Mouse (Mus musculus) cerebellum, adult 8-10 months (tissue): ENCODE data around the gene Wbp11.

Experiments
- DNase-seq: peaks from one replicate; pipeline ENCODE4 v3.0.0; 2022

Wbp11 gene

GRCm38 (mm10) chr6:136827881-136828561, at the start of gene Wbp11:
TSS of gene Wbp11 (minus strand) at chr6:136828233.
- DNase-seq = peak; percentile 93

- no peak for DNase-seq
Measured at GRCm38 (mm10) chr6:136875670-136876069, 47.6 kb upstream of the Wbp11 start, which contains the start of gene Mgp. TSS of gene Mgp (minus strand) at chr6:136875823.

- DNase-seq = no peak
Measured at GRCm38 (mm10) chr6:136874599-136874998, 46.6 kb upstream of the Wbp11 start.

GRCm38 (mm10) chr6:136868921-136869320, 40.9 kb upstream of the Wbp11 start:
- no peak for DNase-seq

DNA sequence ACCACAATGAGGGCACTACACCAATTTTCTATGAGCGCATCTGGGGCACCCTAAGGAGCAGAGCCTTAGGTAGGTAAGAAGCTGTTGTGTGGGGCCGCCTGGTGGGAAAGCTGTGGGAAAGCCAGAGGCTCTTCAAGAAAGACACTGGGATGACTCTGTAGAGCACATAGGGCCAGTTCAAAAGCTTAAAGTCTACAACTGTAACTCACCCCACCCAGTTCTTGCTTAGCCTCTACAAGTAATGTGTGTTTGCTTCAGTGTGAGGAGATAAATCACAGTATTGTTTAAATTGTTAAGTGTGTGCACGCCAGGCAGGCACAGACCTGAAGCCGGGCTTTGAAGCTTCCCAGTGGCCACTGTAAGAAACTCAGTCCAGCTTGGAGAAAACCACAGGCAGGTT, 38.1 kb upstream of the Wbp11 start:
- DNase-seq = no peak

DNA sequence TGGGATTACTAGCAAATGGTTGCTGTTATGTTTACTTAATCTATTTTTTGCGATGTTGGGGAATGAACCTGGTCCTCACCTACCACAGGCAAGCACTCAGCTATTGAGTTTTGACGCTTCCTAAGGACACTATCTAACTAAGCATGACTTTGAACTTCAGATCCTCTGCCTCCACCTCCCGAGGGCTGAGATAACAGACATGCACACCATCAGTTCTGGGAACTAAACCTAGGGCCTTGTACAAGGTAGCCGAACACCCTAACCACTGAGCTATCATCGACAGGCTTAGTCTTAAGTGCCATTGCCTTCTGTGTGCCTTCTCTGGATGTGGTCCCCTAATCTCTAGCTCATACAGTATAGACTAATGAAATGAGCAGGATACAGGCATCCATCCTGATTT, 37.3 kb upstream of the Wbp11 start:
- DNase-seq = no peak

DNA sequence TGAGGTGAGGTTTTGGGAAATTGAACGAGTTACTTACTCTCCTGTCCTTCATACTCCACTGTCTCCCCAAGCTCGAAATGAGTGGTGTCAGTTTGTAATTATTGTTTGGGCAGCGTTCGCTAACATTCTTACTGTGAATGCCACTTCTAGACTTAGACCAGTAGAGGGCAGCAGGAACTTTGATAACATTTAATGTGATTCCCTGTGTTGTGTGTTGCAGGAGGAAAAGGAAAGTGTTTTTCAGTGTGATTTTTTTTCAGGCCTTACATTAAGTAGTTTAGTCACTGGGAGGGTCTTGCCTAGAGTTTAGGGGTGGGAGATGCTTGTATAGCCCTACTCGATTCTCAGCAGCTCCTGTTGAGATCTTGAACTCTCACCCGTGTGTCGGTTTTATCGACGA, 33.0 kb upstream of the Wbp11 start:
- peak; percentile 3 for DNase-seq

DNA sequence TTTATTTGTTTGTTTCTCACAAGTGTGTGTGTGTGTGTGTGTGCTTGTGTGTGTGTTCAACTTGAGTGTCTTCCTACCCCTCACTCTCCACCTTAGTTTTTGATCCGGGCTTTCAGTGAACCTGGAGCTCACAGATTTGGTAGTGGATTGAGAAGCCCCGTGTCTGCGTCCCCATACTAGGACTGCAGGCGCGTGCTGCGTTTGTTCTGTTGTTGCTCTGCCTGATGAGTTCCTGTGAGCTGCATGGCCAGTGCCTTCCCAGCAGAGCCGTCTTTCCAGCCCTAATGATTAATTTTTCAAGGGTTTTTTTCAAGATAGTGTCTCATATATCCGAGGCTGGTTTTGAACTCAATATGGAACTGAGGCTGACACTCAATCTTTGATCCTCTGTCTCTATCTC, 30.4 kb upstream of the Wbp11 start:
- no peak for DNase-seq

DNA sequence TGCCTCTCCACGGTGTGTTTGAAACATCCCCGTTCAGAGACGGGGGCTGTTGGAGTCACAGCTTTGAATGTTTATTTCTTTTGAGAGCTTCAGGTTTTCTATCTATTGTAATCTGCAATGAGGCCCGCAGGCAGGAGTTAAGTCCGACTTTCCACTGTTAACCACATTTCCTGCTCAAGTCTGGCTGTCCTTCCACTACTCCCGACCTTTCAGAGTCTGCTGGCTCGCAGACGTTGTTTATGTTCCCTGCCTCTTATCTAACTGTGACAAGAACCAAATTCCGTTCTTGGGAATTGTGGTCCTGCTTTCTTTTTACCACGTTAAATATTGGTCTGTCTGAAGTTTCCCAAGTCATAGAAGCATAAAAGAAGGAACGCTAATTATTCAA, 29.8 kb upstream of the Wbp11 start:
- no peak for DNase-seq

DNA sequence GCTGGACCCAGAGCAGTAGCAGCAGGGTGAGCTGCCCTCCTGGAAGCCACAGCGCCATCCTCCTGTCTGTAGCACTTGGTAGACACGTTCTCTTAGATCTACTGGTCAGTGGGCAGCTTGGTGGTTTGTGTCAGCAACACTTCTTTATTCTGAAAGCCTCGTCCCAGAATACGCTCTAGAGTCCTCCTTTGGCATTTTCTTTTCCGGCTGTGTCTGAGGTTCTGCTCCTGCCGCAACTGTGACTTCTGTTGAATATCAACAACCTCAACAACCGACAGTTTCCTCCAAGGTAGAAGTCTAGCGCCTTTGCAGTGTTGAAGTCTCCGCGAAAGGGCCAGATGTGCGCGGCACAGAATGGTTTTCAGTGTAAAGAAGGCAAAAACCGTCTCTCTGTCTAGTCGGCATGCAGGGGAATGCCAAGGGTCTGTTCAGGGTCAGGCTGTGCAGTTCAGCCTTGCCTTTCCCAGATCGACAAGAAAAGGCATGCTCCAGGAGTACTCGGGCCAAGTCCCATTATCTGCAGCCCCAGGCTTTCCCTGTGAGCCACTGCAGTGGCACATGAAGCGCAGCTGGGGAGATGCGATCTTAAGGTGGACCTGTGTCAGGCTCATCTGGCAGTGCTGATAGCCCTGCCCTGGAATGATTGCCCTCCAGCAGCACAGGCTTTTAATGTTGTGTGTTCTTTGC, 29.3 kb upstream of the Wbp11 start, which contains the start of gene Art4:
Gene Art4 (minus strand): TSS at position 548 of the 687 bp plus-strand sequence.
- DNase-seq = no peak

- DNase-seq = no peak
Measured at GRCm38 (mm10) chr6:136856071-136856636, 28.1 kb upstream of the Wbp11 start.

- no peak for DNase-seq
Measured at GRCm38 (mm10) chr6:136855183-136855582, 27.1 kb upstream of the Wbp11 start.

DNA sequence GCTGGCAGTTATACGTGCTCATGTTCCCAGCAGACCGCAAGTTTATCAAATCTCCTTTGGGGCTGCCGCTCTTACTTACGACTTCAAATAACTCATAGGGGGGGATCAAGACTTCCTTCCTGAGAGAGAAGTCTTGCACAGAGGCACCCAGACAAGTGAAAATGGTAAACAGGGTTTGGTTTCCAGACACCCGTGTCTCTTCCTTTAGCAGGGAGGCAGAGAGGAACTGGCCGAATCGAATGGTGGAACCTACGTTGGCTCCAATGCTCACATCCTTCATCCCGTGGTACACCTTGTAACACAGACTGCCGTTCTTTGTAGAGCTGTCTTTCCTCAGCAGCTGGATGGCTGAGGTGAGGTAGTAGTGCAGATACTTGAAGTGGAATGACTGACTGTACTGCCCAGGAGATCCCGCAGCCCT, 26.3 kb upstream of the Wbp11 start:
- no peak for DNase-seq

GRCm38 (mm10) chr6:136852762-136853161, 24.7 kb upstream of the Wbp11 start:
- DNase-seq = no peak

GRCm38 (mm10) chr6:136852348-136852747, 24.3 kb upstream of the Wbp11 start:
- DNase-seq = no peak

DNA sequence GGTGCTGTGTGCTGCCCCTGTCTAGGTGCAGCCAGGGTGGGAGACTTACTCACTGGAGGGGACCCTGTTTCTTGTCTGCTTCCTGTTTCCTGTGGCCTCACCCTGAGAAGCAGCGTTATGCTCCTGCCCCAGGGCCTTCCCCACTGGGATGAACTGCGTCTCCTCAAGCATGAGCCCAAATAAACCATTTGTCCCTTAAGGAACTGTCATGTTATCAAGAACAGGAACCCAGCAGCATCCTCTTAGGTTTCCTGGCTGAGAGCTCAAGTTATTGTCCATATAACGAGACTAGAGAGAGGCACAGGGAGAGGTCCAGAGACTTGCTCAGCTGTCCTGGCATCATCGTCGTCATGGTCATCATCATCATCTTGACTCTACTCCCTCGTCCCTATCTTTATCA, 22.2 kb upstream of the Wbp11 start:
- no peak for DNase-seq

DNA sequence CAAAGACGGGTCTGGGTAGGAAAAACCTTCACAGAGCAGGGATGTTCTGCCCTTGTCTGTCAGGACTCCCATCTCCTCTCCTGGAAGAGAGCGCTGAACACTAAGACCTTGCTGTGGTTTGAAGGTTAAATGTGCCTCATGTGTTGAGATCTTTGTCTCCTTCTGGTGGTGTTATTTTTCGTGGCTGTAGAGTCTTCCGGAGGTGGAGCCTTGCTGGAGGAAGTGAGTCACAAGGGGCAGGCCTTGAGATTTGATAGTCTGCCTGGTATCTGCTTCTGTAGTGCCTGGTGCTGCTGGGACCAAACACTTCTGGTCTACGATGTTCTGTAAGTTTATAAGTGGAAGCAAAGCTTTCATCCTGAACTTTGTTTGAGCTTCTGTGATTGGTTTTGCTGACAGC, 20.9 kb upstream of the Wbp11 start:
- DNase-seq = no peak

GRCm38 (mm10) chr6:136848399-136848798, 20.4 kb upstream of the Wbp11 start:
- DNase-seq = no peak

DNA sequence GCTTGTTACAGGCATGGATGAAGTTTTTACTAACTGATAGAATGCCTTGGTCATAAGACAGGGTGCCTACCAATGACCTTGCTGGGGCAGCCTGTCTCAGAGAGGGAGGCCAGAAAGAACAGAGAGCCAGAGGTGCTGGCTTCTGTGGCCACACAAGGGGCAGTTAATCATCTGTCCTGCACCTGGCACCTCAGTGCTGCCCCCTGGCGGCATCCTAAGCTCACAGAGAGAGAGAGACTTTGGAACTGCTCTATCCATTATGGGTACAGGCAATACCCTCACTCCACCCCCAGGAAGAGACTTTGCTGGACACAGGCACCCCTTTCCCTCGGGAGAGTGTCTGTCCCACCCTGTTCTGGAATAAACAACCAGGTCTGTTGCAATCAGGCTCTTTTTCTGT, 19.8 kb upstream of the Wbp11 start:
- DNase-seq = peak; percentile 8

- DNase-seq = no peak
Measured at GRCm38 (mm10) chr6:136847267-136847666, 19.2 kb upstream of the Wbp11 start.

DNA sequence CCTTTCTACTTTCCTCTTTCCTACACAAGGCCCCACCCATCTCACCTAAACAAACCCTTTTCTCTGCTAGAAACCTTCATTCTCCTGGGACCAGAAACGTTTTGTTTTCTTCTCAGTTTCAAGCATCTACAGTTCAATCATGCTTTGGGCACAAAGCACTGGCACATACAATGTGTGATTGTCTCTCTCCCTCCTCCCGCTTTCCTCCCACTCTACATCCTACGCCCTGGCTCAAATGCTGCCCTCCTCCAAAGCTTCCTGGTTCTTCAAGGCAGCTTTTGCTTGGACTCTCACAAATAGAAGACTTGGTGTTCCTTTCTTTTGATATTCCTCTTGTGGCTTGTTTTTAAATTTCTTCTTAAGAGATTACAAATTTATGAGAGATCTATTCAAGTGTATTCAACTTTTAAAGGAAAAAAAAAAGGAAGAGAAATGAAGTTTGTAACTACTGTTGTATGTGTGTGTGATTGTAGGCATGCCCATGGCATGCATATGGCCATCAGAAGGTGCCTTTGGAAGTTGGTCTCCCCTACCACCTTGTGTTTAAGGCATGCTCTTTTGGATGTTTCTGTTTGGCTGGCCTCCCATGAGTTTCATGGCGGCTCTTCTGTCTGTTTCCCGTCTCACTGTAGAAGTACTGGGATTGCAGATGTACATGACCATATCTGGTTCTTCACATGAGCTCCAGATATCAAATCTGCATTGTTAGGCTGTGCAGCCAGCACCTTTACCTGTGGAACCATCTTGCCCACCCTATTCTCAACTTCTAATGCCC, 17.9 kb upstream of the Wbp11 start:
- no peak for DNase-seq

- no peak for DNase-seq
Measured at GRCm38 (mm10) chr6:136844903-136845302, 16.9 kb upstream of the Wbp11 start.

DNA sequence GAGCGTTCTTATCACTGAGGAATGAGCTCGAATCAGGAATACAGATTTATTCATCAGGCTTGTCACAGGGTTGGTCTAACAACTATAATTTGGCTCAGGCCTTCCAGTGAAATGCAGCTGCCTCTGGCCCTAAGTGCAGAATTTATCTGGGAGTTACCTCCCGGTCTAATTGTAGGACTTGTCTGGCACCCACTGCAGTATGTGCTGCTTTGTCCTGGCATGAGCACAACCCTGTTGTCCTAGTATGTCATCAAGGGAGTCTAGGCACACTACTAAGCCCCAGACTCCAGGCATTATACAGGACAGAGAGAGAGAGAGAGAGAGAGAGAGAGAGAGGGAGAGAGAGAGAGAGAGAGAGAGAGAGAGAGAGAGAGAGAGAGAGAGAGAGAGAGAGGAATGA, 9.3 kb upstream of the Wbp11 start:
- no peak for DNase-seq
